Mouse (Mus musculus) retina, postnatal 1 day (tissue): Measurements from ENCODE around the gene Ano6.

Experiments
- DNase-seq: peaks from one replicate; pipeline ENCODE4 v3.0.0-alpha.2; 2012

Ano6 gene

DNA sequence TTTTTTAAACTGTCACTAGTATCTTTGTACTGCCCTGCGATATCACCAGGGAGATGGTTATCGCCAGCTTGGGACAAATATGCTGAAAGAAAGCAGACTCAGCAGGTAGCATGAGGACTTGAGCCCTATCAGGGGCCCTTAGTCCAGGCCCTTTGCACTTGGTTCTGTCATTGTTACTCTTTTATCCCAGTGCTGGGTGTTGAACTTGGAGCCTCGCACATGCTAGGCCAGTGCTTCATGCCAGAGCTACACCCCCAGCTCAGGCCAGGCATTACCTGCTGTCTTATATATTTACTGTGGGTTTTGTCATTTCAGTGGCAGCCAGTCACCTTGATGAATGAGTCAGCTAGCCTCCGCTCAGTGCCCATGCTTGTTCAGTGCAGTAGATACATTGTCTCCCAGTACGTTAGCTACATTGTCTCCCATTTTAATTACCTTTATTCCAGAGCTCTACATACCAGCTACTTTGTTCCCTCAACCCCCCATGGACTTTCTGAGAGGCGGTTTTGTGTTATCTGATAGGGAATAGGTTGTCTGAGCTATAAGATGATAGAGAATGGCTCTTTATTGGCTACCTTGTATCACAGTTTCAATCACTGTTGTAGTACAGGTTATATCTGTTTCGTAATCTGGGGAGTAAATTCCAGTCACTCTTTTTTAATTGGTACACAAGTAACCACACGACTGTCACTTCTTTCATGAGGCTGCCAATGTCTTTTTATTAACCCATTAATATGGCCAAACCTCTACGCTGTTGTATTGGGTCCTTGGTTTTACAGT, 68.4 kb downstream of the Ano6 start:
- no peak for DNase-seq

DNA sequence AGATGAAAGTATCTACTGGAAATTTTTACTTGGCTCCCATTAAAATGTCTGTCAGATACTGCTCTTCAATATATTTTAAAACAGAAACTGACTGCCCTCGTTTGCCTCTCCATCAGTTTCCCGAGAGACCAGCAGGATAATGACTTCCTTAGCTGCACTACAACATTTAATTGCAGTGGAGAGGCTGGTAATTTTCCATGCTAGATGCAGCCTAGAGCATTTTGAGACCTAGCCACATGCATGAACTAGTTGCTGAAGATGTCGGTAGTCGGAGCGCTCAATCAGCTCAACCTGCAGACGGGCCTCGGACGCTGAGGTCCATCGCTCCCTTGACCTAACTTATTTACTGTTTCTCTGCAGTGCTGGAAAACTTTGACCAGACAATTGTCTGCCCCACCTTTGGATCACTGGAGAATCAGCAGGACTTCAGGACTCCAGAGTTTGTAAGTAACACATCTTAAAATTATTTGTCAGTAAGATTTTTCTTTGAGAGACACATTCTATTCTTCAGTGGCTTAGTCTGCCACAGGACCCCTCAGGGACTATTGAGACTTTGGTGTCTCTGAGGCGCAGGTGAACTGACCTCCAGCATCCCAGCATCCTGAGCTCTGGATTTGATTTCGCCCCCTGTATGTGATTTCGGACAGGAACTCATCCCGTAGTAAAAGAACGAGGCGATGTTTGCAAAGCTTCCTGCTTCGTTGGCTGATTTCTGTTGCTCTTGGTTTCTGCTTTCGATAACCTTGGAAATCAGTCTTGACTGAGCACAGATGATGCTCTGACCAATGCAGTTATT, 73.4 kb downstream of the Ano6 start:
- DNase-seq: no peak

DNA sequence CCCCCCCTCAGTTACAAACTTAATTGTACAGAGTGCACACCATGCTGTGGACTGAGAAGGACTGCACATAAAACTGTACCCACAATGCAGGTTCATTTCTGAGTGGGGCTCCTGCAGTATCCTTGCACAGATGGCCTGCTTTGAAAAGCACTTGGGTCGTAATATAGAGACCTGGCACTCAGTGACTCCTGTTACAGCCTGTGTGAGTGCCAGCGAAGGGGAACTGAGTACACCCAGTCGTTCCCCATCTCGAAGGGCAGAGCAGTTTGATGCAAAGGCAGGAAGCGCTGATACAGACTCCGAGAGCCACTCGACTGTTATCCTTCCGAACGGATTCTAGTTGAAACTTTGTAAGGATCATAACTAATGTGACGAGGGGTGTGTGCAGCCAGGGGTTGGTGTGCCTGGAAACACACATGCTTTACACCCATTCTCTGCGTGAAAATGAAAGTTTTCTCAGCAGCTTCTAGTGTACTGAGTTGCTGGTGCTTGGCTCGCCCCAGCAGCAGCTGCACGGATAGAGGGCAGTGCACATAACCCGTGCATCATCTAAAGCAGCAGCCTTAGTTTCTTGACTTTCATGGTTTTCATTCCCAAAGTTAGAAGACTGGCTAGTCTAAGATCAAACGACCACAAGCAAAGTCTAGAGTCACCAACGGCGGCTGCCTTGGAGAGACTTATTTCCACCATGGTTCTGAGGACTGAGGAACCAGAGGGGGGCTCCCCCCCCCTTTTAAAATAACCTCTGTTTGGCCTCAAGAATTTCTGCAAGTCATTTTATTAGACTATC, 74.9 kb downstream of the Ano6 start:
- DNase-seq: no peak

GRCm38 (mm10) chr15:95868172-95868571, 77.5 kb downstream of the Ano6 start:
- DNase-seq: no peak

GRCm38 (mm10) chr15:95869611-95870010, 79.0 kb downstream of the Ano6 start:
- no peak for DNase-seq

DNA sequence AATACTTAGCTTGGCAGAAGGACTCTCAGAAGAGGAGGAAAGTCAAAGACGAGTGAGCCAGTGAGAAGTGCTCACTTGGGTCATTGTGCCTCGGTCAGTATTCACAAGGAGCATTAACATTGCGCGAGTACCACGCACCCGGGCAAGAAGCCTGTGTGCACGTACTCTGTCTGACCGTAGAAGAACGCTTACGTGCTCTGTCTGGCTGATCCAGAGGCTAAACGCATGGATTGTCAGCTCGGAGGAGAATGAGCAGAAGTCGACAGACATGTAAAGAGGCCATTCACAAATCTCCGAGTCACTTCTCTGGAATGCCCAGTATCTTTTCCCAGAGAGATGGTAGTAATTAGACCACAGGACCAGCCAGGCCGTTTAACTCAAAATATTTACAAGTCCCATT, 81.0 kb downstream of the Ano6 start:
- no peak for DNase-seq

- DNase-seq: no peak
Measured at GRCm38 (mm10) chr15:95872447-95872846, 81.8 kb downstream of the Ano6 start.

DNA sequence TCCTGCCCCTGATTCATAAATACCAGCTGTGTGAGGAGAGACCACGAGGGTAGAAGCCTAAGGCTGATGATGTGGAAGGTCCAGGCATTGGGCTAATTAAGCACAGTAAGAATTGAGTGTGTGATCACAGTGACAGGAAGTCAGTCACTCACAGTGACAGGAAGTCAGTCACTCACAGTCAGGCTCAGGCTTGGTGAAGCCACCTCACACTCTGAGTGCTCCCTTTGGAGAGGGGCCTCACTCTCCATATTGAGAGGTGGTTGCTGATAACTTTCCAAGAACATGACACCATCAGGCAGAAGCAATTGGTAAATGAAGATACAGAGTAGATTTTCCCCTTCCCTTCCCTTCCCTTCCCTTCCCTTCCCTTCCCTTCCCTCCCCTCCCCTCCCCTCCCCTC, 82.6 kb downstream of the Ano6 start:
- no peak for DNase-seq

DNA sequence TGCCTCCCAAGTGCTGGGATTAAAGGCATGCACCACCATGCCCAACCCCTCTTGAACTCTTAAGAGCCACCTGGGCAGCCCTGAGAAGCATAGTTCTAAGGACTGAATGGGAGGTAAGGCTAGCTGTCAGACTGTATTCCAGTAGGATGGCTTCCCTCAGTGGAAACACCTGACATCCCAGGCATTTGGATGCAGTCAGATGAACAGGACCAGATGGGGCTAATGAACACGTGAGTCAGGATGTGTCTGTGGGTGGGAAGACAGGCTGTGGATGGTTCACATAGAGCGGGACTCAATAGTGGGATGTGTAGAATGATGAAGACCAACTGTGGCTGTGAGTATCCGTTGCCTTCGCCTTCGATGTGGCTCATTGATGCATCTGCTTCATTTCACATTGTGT, 83.6 kb downstream of the Ano6 start:
- no peak for DNase-seq

GRCm38 (mm10) chr15:95874726-95875125, 84.1 kb downstream of the Ano6 start:
- no peak for DNase-seq

DNA sequence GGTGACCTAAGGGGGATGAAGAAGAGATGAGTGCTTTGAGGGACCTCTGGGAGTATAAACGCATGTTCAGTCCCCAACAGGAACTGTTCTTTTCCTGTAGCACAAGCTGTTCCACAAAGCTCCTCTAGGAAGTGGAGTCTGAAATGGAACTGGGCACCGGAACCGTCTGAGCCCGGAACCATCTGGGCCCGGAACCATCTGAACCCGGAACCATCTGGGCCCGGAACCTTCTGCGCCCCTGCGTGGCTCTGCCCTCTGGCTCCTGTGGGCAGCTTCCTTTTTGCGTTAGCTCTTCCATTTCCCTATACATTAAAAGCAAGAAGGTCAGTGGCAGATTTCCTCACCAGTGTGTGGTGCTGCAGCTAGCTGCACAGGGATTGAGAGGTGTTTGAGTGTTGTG, 85.3 kb downstream of the Ano6 start:
- DNase-seq: no peak

DNA sequence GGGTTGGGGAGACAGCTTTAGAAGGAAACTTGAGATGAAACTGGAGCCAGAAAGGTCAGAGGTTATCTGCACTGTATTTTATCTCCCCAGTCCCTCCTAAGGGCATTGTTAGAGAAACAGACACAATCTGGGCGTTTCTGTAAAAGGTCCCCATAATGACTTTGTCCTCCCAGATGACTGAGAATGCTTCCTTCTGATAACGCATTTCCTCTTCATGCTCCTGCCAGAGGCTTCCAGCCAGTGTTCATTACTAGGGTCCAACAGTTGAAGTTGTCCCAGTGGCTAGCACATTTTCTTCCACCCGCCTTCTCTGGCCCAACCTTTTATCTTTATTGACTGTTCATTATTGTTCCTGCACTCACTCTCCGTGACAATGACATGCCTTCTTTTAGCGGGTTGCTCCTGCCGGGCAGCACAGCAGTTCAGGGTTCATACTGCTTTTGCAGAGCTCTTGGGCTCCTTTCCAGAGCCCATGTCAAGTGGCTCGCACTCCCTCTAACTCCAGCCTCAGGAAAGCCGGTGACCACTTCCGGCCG, 90.0 kb downstream of the Ano6 start:
- DNase-seq: no peak

DNA sequence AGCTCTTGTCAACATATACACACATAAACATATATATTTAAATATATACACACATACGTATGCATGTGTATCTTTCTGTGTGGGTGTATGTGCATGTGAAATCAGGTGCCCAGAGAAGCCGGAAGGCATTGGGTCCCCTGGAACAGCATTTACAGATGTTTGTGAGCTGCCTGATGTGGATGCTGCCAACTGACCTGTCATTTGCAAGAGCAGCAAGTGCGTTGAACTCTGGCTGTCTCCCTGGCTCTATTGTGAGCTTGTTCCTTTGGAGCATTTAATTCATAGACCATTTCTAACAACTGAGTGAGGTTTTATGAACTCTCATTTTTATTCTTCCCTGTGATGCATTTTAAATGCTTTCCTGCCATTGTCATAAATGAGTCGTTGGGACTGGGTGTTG, 91.8 kb downstream of the Ano6 start:
- no peak for DNase-seq

GRCm38 (mm10) chr15:95883559-95883958, 92.9 kb downstream of the Ano6 start:
- DNase-seq: no peak

GRCm38 (mm10) chr15:95884658-95885620, 94.3 kb downstream of the Ano6 start:
- no peak for DNase-seq

GRCm38 (mm10) chr15:95885953-95886820, 95.5 kb downstream of the Ano6 start:
- DNase-seq: no peak

DNA sequence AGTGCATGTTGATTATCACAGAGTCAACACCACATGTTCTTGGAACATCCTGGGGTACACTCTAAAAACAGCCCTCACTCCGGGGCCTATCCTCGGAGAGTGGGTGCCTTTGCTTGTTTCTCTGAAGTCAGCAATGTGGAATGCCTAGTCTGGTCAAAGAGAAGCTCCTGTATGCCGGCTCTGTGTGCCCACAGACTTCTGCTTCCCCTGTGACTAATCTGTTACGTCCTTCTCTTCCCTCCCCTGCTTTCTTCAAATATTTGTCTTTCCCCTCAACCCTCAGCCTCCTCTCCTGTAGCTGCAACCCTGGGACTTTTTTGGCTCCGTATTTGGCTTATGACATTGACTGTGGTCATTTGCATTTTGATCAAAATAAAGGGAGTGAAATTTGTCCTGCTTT, 96.7 kb downstream of the Ano6 start:
- DNase-seq: no peak

DNA sequence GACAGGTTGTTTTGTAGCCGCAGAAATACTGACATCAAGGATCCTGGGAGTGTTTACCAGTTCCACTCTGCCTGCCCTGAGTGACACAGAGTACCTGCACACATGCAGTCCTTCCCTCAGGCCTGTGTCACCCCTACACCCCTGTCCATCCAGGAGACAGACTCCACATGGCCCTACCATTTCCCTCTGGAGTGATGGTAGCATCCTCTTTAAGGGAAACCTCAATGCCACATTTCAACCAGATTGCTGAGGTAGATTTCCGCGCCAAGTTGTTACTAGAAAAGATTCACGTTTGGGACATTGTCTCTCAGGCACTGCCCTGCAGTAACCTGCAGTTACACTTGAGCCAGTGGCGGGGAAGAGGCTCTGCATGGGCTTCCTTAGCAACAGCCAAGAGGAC, 97.9 kb downstream of the Ano6 start:
- no peak for DNase-seq

GRCm38 (mm10) chr15:95890368-95890767, 99.7 kb downstream of the Ano6 start:
- DNase-seq: no peak

- DNase-seq: no peak
Measured at GRCm38 (mm10) chr15:95892171-95892570, 101.5 kb downstream of the Ano6 start.

GRCm38 (mm10) chr15:95892929-95893328, 102.3 kb downstream of the Ano6 start:
- DNase-seq: no peak
